Mouse (Mus musculus) granulocyte monocyte progenitor cell, adult 5-6 weeks (primary cell): ENCODE data around the gene Nfic. TPM values are rescaled to one million over a fixed set of nuclear protein-coding genes. Genes with fewer than 3 reads are reported as not detected.
"Not testable (repeated sequence)": the region's sequence is repeated elsewhere in the genome, so short reads cannot be mapped to it uniquely, and the experiment has no call there.

ENCODE experiments used
- ATAC-seq: replicated peaks from 2 replicates; pipeline ENCODE4 v1.8.0; 2016; ENCODE audit warnings: mild to moderate bottlenecking, moderate TSS enrichment, inconsistent platforms; ENCODE audit not compliant: poor library complexity, severe bottlenecking
- total RNA-seq, 2 experiments: library from RNA; stranded (forward) in 1 of 2; stranded (reverse) in 1 of 2; fragments of 200-712, 200-1000 nt in 1 of 2; fragments of >200 nt in 1 of 2; fragmentation: Nextera tagmentation in 1 of 2; gene quantifications; 2 replicates each; pipeline ENCODE4 v1.2.3; 2014 to 2017

Nfic gene
- total RNA-seq, 2 experiments from 2014 or later: 5.3 to 39.6 TPM

DNA sequence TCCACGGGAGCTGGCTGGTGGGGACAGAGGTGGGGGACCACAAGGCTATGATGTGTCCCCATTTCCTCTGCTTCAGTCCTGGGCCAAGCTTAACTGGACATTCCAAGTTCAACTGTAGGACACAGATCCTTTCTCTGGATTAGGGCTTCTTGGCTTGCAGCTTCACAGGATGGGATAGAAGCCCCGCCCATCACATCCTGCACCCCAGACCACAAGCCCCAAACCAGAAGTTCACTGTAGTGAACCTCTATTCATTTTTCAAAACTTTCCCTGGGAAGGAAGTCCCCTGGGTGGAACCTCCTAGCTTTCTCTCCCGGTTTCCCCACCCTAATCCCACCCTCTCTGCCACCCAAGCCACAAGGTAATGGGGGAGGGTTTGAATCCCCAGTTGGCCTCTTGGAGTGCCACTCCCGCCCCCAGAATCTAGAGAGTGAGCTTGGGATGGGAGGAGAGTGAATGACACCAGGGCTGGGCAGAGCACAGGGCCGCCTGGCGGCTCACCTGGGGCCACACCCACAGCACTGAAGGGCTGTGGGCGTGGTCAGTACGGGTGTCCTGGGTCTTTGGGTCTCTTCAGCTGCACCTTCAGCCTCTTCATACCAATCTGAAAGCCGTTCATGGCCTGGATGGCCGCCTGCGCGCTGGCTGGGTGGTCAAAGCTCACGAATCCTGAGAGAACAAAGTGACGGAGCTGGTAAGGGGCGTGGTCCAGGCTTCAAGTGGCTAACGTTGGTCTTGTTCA is 6.4 kb upstream of the Nfic start:
- ATAC-seq: no peak

DNA sequence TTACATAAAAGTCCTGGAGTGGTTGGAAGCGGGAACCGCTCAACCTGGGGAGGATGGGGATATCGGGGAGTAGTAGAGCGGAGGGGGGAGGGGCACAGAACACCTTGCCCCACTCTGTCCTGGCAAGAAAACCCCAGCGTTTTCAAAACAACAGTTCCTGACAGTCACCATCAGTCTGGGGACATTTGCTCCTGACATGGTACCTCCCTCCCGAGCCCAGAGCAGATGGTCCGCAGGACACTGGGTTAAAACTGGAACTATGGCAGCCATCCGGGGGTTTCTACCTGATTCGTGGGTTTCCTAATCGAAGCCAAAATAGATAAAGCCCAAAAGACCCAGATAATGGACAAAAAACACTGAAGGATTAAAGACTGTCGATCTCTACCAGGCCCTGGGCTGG is 5.5 kb upstream of the Nfic start:
- no peak for ATAC-seq

DNA sequence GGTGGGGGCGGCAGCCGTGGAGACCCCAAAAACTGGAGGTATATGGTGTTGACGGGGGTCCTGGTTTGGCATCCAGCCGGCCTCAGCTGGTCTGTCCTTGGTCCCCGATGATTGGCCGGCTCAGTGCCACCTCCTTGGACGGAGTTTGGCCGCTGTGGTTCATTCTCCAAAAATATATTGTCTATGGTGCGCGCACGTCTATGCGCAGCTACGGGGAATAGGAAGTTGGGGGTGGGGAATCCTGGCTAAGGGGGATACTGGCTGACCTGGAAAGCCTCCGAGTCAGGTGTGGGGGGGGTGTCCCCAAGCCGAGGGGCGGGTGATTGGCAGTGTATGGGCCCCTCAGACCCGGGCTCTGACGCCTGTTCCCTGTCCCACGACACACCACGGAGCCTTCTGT is 5.0 kb upstream of the Nfic start:
- no peak for ATAC-seq

DNA sequence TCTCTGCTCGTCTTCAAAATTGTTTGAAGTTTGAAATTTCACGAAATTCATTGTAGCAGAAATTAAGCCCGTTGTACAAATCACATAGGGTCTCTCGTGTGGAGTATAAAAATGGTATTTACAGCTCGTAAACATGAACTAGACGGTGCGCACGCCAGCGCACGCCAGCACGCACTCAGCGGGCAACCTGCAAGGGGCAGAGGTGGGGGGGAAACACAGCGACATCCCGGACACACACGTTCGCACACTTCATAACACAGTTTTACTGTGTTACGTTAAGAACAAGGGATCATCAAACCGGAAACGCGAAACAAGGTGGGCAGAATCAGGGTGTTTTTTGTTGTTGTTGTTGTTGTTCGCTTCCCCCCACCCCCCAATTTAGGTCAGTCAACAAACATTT is 4.0 kb upstream of the Nfic start:
- ATAC-seq: no peak

DNA sequence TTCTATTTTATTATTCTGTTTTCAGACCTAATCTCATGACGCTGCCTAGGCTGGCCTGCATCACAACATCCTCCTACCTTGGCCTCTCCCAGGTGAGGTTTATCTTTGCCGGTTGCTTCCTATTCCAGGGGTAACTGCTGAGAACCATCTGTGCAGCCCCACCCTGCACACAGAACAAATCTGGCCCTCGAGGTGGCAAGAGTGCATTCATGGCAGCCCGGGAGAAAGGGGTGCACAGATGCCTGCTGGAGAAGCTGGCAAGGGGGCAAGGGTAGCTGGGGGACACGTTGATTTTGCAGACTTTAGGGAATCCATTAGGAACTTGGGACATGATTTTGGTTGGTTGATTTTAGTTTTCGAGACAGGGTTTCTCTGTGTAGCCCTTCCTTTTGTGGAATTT is 2.8 kb upstream of the Nfic start:
- no peak for ATAC-seq

GRCm38 (mm10) chr10:81457624-81458023 is 2.2 kb upstream of the Nfic start:
- no peak for ATAC-seq

- ATAC-seq: no peak
Measured at GRCm38 (mm10) chr10:81456983-81457563, 1.6 kb upstream of the Nfic start.

GRCm38 (mm10) chr10:81454106-81454505 is 1.3 kb downstream of the Nfic start:
- ATAC-seq: no peak

DNA sequence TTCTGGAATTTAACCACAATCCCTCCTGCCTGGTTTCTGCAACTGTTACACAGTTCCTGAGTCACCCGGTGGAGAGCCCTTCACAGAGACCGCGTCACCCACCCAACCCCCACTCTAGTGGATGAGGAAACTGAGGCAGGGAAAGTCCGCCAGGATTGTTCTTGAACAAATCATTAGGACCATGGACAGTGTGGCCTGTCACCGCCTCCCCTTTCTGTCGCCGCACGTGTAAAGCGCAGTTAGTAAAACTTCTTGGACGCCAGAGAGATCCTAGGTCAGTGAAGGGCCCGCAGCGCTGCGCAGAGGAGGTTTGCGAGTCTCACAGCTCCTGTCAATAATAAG is 2.5 kb downstream of the Nfic start:
- ATAC-seq: no peak

- peak; percentile 13 for ATAC-seq
Measured at GRCm38 (mm10) chr10:81452237-81452946, 3.0 kb downstream of the Nfic start.

GRCm38 (mm10) chr10:81451365-81451745 is 4.1 kb downstream of the Nfic start:
- ATAC-seq: no peak

GRCm38 (mm10) chr10:81450641-81451364 is 4.6 kb downstream of the Nfic start:
- ATAC-seq: no peak

- peak; percentile 89 for ATAC-seq
Measured at GRCm38 (mm10) chr10:81450140-81450539, 5.3 kb downstream of the Nfic start.

DNA sequence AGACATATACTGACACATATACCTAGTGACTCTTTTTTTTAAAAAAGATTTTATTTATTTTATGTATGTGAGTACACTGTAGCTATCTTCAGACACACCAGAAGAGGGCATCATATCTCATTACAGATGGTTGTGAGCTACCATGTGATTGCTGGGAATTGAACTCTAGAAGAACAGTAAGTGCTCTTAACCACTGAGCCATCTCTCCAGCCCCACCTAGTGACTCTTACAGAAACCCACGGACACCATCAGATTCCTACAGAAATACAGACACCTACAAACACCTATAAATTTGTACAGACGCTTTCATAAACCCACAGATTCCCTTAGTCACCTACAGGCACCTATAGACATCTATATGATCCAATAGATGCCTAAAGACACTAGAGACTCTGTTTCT is 9.9 kb downstream of the Nfic start:
- not testable (repeated sequence) for ATAC-seq

DNA sequence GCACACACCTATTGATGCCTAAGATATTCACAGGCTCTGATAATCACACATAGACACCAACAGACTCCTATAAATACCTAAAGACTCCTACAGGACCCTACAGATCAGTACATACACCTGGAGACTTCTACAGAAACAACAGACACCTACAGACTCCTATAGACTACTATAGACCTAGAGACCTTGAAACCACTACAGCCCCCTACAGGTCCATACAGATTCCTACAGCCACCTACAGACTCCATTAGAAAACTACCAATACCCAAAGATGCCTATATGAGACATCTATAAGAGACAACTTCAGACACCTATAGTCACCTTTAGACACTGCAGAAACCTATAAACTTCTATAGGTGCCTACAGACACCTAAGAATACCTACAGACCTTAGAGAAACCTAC is 14.4 kb downstream of the Nfic start:
- ATAC-seq: peak; percentile 74

DNA sequence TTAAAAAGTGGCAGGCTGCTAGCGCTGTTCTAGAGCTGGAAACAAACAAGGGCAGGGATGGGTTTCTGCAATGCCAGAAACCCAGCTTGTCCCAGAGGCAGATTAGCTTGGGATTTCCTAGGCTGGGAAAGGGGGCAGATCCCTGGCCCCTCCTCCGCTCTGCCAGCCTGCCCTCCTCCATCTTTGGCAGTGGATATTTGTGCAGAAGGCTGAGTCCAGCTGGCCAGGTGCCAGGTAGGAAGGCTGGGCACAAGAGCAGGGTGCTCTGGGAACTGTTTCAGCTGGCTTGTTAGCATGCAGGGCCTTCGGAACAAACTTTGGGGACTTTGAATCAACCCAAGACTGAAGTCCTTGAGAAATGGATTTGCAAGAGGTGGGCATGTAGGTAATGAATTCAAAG is 20.0 kb downstream of the Nfic start:
- ATAC-seq: no peak

- ATAC-seq: no peak
Measured at GRCm38 (mm10) chr10:81434361-81435263, 20.8 kb downstream of the Nfic start.

DNA sequence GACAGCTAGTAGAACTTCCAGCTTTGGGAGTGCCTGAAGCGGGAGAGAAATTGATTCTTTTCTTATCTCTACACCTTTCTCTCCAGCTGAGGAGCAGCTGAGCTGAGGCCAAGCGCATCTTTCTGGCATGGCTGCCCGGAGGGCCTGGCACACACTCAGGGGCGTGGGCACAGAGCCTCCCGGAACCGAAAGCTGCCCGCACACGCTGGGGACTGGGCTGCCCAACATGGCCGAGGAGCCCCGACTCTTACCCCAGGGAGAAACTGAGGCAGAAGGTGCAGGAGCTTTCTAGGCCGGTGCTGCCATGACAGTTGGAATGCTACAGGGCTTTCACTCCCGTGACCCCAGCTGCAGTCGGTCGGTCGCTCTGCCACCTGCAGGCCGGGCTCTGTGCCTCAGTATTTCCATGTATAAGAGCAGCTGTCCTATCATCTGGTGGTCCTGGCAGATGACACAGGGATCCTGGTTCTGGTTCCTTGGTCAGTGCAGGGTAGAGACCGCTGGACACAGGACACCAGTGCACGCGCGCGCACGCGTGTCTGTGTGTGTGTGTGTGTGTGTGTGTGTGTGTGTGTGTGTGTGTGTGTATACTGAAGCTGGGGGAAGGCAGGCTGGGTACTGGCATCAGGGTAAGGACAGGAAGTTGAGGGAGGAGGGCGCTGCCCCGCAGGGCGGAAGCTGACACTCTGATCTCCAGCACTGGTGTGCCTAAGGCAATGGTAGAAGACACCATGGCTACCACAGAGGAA is 21.7 kb downstream of the Nfic start:
- peak; percentile 24 for ATAC-seq

GRCm38 (mm10) chr10:81432868-81433262 is 22.6 kb downstream of the Nfic start:
- peak; percentile 58 for ATAC-seq
